Mouse (Mus musculus) forebrain, postnatal 0 days (tissue): ENCODE data around the gene Ust. TPM values are rescaled to one million over a fixed set of nuclear protein-coding genes. Genes with fewer than 3 reads are reported as not detected.

ENCODE experiments used
- ATAC-seq: fragments of 200-750 bp; cut with Nextera tagmentation; 2 replicates; pipeline ENCODE4 v1.8.0; 2017; ENCODE audit warnings: mild to moderate bottlenecking, moderate library complexity
- DNase-seq: peaks from one replicate; pipeline ENCODE4 v3.0.0-alpha.2; 2015
- H3K27ac ChIP-seq: fragments of 300-500 bp; sonication (generic); 2 replicates; pipeline ENCODE4 v1.5.1; 2014; ENCODE audit warnings: low read depth, mild to moderate bottlenecking, antibody characterized with exemption, low read length, moderate library complexity, mixed read lengths
- H3K27me3 ChIP-seq: fragments of 300-500 bp; sonication (generic); 2 replicates; pipeline ENCODE4 v1.6.1; 2014; ENCODE audit warnings: mild to moderate bottlenecking, low read length, mixed read lengths; ENCODE audit not compliant: insufficient read depth
- H3K36me3 ChIP-seq: fragments of 300-500 bp; sonication (generic); 2 replicates; pipeline ENCODE4 v1.6.1; 2014; ENCODE audit warnings: mild to moderate bottlenecking, moderate library complexity; ENCODE audit not compliant: insufficient read depth
- H3K4me1 ChIP-seq: fragments of 300-500 bp; sonication (generic); 2 replicates; pipeline ENCODE4 v1.6.1; 2014; ENCODE audit warnings: antibody characterized with exemption; ENCODE audit not compliant: insufficient read depth
- H3K4me2 ChIP-seq: fragments of 300-500 bp; sonication (generic); 2 replicates; pipeline ENCODE4 v1.6.1; 2014; ENCODE audit warnings: low read depth, mild to moderate bottlenecking, moderate library complexity
- H3K4me3 ChIP-seq: fragments of 300-500 bp; sonication (generic); 2 replicates; pipeline ENCODE4 v1.5.1; 2014; ENCODE audit warnings: low read depth, low read length, mixed read lengths
- H3K9ac ChIP-seq: fragments of 300-500 bp; sonication (generic); 2 replicates; pipeline ENCODE4 v1.6.1; 2014; ENCODE audit warnings: mild to moderate bottlenecking
- H3K9me3 ChIP-seq: fragments of 300-500 bp; sonication (generic); 2 replicates; pipeline ENCODE4 v1.6.1; 2016; ENCODE audit warnings: low read length
- CTCF ChIP-seq: sonication (generic); IDR thresholded peaks from 2 replicates; pipeline ENCODE4 v1.5.1; 2016; ENCODE audit warnings: antibody characterized with exemption, control low read depth, low read depth
- WGBS: fragments of 180-500 bp; shearing (Covaris S2); extraction: QIAGEN DNeasy Blood & Tissue Kit; methylation state at CpG from one replicate; pipeline ENCODE4 v1.1.7; 2014; 5-methylcytosine and 5-hydroxymethylcytosine counted together
- polyA plus RNA-seq: library from polyadenylated mRNA; unstranded; fragments of >200 nt; fragmentation: Nextera tagmentation; extraction: Ambion mirVana; gene quantifications from 2 replicates; pipeline ENCODE4 v1.2.1, GENCODE M21; 2015
- total RNA-seq: library from RNA; depleted of rRNA; stranded (reverse); fragments of >200 nt; gene quantifications from 2 replicates; pipeline ENCODE4 v1.2.3, GENCODE M21; 2014

Gene Ust
- total and polyA plus RNA-seq, 2 experiments from 2014 or later: 5.7 to 8.9 TPM

DNA sequence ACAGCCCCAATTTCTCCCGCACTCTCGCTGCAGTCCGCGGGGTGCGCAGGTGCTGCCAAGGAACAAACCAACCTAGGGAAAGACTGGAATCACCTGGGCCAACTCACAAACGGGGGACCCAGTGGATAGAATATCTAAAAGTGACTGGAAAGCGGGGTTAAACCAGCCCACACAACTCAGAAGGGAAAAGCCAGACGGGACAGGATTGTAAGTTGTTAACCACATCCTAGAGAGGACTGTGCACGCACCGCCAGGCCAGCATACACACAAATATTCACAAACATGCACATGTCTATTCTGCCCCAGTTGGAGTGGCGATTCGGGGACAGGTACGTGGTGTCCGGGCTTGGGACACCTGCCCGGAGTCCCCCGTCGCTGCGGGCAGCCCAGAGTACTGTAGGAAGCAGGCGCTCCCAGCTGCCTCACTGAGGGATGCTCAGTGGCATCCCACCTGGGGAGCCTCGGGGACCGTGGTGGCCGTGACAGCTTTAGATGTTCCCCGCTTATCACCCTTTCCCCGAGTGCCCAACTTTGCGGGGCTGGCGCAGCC lies 959 bp downstream of the Ust start:
- peak overlapping the region; percentile 61 for H3K9ac ChIP-seq
- DNase-seq: no peak
- H3K4me1 ChIP-seq: no peaks in the 10 kb centered on the region
- ATAC-seq: peak; percentile 16
- peak overlapping the region; percentile 91 for H3K4me2 ChIP-seq
- no peak for TF ChIP-seq CTCF
- no peaks in the 10 kb centered on the region for H3K36me3 ChIP-seq
- H3K9me3 ChIP-seq: no peaks in the 10 kb centered on the region
- 2% methylated on average over 26 of the region's 26 CpGs for WGBS
- no peak overlapping the region for H3K27ac ChIP-seq
- H3K27me3 ChIP-seq: no peaks in the 10 kb centered on the region; the same call in 1 of the 2 replicates
- peak overlapping the region; percentile 74 for H3K4me3 ChIP-seq

DNA sequence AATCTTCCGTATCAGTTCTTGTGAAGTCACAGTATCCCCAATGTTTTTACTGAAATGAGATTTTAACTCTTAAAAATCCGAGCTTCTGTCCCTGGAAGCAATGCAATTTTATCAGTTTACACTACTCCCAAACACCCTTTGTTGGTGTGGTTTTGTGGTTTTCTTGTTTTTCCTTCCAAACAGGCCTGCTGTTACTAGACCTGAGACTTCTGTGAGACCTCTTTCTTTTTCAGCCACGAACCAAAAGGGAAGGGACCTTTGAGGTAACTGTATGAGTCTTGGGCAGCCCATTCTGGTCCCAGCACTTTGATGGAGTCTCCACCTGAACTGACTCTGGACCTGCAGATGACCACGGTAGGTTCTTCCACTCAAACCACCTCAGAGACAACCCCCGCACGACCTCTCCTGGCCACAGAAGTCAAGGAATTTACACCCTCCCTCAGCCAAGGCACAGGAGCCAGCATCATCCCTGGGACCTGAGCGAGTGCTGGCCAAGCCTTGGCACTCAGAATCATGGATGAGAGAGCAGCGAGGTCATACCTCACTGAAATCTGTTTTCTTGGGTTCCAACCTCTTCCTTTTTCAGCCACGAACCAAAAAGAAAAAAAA lies 1.6 kb downstream of the Ust start:
- H3K9ac ChIP-seq: no peak overlapping the region
- DNase-seq (no peak), ATAC-seq (no peak)
- H3K36me3 ChIP-seq: no peaks in the 10 kb centered on the region
- peak overlapping the region; percentile 74 for H3K4me3 ChIP-seq
- peak overlapping the region; percentile 91 for H3K4me2 ChIP-seq
- WGBS: 27% methylated on average over 9 of the region's 9 CpGs
- no peaks in the 10 kb centered on the region; the same call in 1 of the 2 replicates for H3K27me3 ChIP-seq
- no peaks in the 10 kb centered on the region for H3K9me3 ChIP-seq
- no peaks in the 10 kb centered on the region for H3K4me1 ChIP-seq
- TF ChIP-seq CTCF: 0 out of 2 replicates have a peak, but pooled peaks have one; percentile 2
- H3K27ac ChIP-seq: no peak overlapping the region

DNA sequence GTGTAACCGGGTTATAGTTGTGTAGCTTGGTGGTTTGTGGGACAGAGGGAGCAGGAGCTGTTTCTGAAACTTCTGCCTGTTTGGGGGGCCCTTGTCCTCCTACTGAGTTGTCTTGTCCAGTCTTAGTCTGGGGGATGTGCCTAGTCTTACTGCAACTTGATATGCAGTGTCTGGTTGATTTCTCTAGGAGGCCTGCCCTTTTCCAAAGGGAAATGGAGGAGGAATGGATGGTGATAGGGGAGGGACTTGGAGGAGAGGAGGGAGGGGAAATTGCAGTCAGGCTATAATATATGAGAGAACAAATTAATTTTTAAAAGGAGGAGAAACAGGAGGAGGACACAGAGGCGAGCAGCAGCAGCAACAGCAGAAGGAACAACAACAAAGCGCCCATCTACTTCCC lies 4.9 kb downstream of the Ust start:
- TF ChIP-seq CTCF: no peak
- Histone ChIP-seq H3K4me1 (no peaks in the 10 kb centered on the region), H3K4me2 (no peak overlapping the region), H3K9me3 (no peaks in the 10 kb centered on the region), H3K27ac (no peak overlapping the region), H3K9ac (no peak overlapping the region), H3K4me3 (no peak overlapping the region), H3K27me3 (no peaks in the 10 kb centered on the region; the same call in 1 of the 2 replicates), H3K36me3 (no peaks in the 10 kb centered on the region)
- 92% methylated on average over 3 of the region's 3 CpGs for WGBS
- no peak for DNase-seq
- ATAC-seq: no peak

DNA sequence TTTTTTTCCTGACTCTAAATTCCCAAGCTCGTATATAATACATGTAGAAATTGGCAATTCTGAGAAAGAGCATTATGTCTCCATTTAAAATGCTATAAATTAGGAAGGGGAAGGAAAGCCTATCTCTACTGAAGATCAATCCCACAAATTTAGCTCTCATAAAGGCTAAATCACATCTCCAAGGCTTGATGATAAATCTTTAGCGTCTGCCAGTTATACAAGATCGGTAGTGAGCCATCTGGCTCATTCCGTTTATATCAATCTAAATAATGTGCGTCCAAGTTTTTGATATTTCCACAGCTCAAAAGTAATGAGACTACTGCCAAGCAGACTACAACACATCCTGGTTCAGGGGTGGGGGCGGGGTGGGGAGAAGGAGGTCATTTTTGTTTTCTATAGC lies 6.4 kb downstream of the Ust start:
- Histone ChIP-seq H3K9ac (no peak overlapping the region), H3K27ac (no peak overlapping the region), H3K4me3 (no peak overlapping the region), H3K27me3 (no peaks in the 10 kb centered on the region), H3K4me1 (no peaks in the 10 kb centered on the region), H3K4me2 (no peak overlapping the region), H3K9me3 (no peaks in the 10 kb centered on the region), H3K36me3 (no peaks in the 10 kb centered on the region)
- peak; percentile 57 for ATAC-seq
- no peak for TF ChIP-seq CTCF
- 65% methylated on average over 6 of the region's 6 CpGs for WGBS
- DNase-seq: peak; percentile 42

DNA sequence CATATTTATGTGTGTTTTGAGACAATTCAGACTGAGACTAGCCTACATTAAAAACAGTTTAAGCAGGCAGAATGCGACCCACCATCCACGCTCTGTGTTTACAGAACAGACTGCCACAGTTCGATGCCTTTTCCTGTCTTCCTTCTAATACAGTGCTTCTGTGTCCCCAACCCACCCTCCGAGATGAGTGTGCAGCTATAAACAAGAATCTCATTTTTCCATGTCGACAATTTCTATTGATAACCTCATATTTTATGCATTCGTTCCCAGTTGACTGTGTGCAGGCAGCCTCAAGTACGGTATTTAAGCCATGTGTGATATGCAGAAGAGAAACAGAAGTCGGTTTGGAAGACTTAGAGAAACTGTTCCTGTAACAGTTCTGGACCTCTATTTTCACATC lies 6.9 kb downstream of the Ust start:
- Histone ChIP-seq H3K4me3 (no peak overlapping the region), H3K4me1 (no peaks in the 10 kb centered on the region), H3K36me3 (no peaks in the 10 kb centered on the region), H3K27ac (peak overlapping the region; percentile 29; the same call in 1 of the 2 replicates), H3K9me3 (no peaks in the 10 kb centered on the region), H3K4me2 (no peak overlapping the region), H3K27me3 (no peaks in the 10 kb centered on the region), H3K9ac (no peak overlapping the region)
- ATAC-seq: peak; percentile 66
- TF ChIP-seq CTCF: no peak
- DNase-seq: peak; percentile 53
- WGBS: 48% methylated on average over 8 of the region's 8 CpGs

GRCm38 (mm10) chr10:8506247-8506573 lies 12.4 kb downstream of the Ust start:
- 79% methylated on average over 3 of the region's 3 CpGs for WGBS
- ATAC-seq (no peak), DNase-seq (no peak)
- no peak for TF ChIP-seq CTCF
- Histone ChIP-seq H3K4me1 (no peaks in the 10 kb centered on the region), H3K36me3 (no peaks in the 10 kb centered on the region), H3K9me3 (no peaks in the 10 kb centered on the region), H3K4me3 (no peak overlapping the region), H3K27ac (no peak overlapping the region), H3K4me2 (no peak overlapping the region), H3K9ac (no peak overlapping the region), H3K27me3 (no peaks in the 10 kb centered on the region)

GRCm38 (mm10) chr10:8505346-8506246 lies 13.0 kb downstream of the Ust start:
- Histone ChIP-seq H3K4me3 (no peak overlapping the region), H3K9ac (no peak overlapping the region), H3K4me2 (no peak overlapping the region), H3K27ac (no peak overlapping the region), H3K36me3 (no peaks in the 10 kb centered on the region), H3K9me3 (no peaks in the 10 kb centered on the region), H3K4me1 (no peaks in the 10 kb centered on the region), H3K27me3 (no peaks in the 10 kb centered on the region)
- TF ChIP-seq CTCF: no peak
- ATAC-seq: peak; percentile 62
- DNase-seq: no peak
- WGBS: 58% methylated on average over 13 of the region's 13 CpGs
